Comparison of ENCODE assay signal across 21 mouse cellular contexts in the genomic region with DNA sequence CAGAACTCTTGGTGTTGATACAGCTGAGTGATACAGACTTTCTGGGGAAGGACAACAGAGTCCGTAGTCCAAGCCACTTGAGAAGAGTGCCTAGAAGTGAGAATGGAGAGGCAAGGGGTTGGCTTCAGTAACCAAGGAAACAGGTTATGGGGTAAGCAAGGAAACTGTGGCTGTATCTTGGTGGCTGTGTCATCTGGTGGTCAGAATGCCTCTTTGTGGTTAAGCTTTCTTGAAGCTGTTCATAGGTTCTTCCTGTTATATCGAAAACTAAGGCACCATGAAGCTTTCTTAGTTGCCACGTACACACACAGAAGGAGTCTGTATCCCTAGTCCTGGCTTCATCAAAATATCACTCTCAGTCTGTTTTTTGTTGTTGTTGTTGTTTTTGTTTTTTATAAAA. TPM values are rescaled to one million over a fixed set of nuclear protein-coding genes. Genes with fewer than 3 reads are reported as not detected.
DNase-seq lines count a peak whose midpoint lies in the region; ATAC-seq and TF ChIP-seq lines count a peak whose summit lies in the region.
"Had no signal": no experiment of that assay in that cellular context is flagged by ENCODE, and none has a peak within 500 bp of the region (broad histone marks: within the 10 kb centered on the region; RNA-seq: fewer than 3 reads in every experiment).

No protein-coding gene starts in this region.

- H3K9me3 ChIP-seq in midbrain, embryonic 11.5 days (ENCODE audit: control insufficient read depth, low read length), result no peaks in the 10 kb centered on the region
- no peaks in the 10 kb centered on the region for H3K9me3 ChIP-seq in midbrain, postnatal 0 days (ENCODE audit: low read length)
- no peaks in the 10 kb centered on the region for H3K9me3 ChIP-seq in liver, embryonic 11.5 days (ENCODE audit: control insufficient read depth, low read length)
- H3K9me3 ChIP-seq in hindbrain, embryonic 11.5 days (ENCODE audit: control insufficient read depth, low read length), result no peaks in the 10 kb centered on the region
- H3K9me3 ChIP-seq: embryonic facial prominence, embryonic 15.5 days; forebrain, embryonic 10.5 days; hindbrain, embryonic 10.5 days; midbrain, embryonic 13.5 days had no signal

- H3K4me1 ChIP-seq in midbrain, embryonic 11.5 days (ENCODE audit: control insufficient read depth, insufficient read depth, low read length), result no peaks in the 10 kb centered on the region; the same call in 1 of the 2 replicates
- no peaks in the 10 kb centered on the region for H3K4me1 ChIP-seq in midbrain, postnatal 0 days (ENCODE audit: insufficient read depth, low read length)
- peaks cover 9% of the 10 kb centered on the region for H3K4me1 ChIP-seq in liver, embryonic 11.5 days (replicated peaks; ENCODE audit: control insufficient read depth, insufficient read depth, low read length)
- no peaks in the 10 kb centered on the region for H3K4me1 ChIP-seq in hindbrain, embryonic 11.5 days (replicated peaks; ENCODE audit: control insufficient read depth, insufficient read depth, low read length)
- H3K4me1 ChIP-seq: embryonic facial prominence, embryonic 15.5 days had no signal

- no peak overlapping the region for H3K4me2 ChIP-seq in midbrain, embryonic 11.5 days
- H3K4me2 ChIP-seq in midbrain, postnatal 0 days (ENCODE audit: low read depth, low read length, poor library complexity, severe bottlenecking), result no peak overlapping the region
- no peak overlapping the region for H3K4me2 ChIP-seq in liver, embryonic 11.5 days
- H3K4me2 ChIP-seq in hindbrain, embryonic 11.5 days (replicated peaks; ENCODE audit: low read depth, low read length), result no peak overlapping the region
- H3K4me2 ChIP-seq: embryonic facial prominence, embryonic 15.5 days; midbrain, embryonic 13.5 days had no signal

- no peak for ATAC-seq in midbrain, embryonic 11.5 days (ENCODE audit: low FRiP score)
- no peak for ATAC-seq in midbrain, postnatal 0 days (ENCODE audit: low FRiP score)
- peak; percentile 82 for ATAC-seq in inflammation-experienced regulatory T-cells, adult 6 months
- ATAC-seq in neutrophil, adult 5-6 weeks (ENCODE audit: extremely low read depth, insufficient number of reproducible peaks, low FRiP score, poor library complexity, severe bottlenecking), result 0 out of 2 replicates have a peak, but pooled peaks have one; percentile 36
- no peak for ATAC-seq in liver, embryonic 11.5 days (replicated peaks; ENCODE audit: low FRiP score)
- no peak for ATAC-seq in hindbrain, embryonic 11.5 days (ENCODE audit: low FRiP score)
- ATAC-seq: intestine, embryonic 16.5 days; lung, postnatal 0 days; midbrain, embryonic 13.5 days; Patski had no signal

- DNase-seq in midbrain, embryonic 11.5 days (ENCODE audit: low spot score, missing footprints), result peak; percentile 12
- DNase-seq in midbrain, postnatal 0 days (ENCODE audit: low spot score), result no peak
- peak; percentile 24 for DNase-seq in MEL-GATA-1-ER (ENCODE audit: extremely low read depth, low read depth)
- no peak for DNase-seq in right cerebral cortex, postnatal 10 days (ENCODE audit: low spot score in 2 of 2)
- no peak for DNase-seq in liver, embryonic 11.5 days (ENCODE audit: low spot score)
- DNase-seq in hindbrain, embryonic 11.5 days (ENCODE audit: low spot score), result no peak
- DNase-seq: cerebellum, adult 9-11 months; embryo, embryonic 11 days; right cerebral cortex, postnatal 14 days; thymus, postnatal 14 days had no signal

- H3K9ac ChIP-seq in midbrain, embryonic 11.5 days (ENCODE audit: low read length), result no peak overlapping the region
- H3K9ac ChIP-seq in midbrain, postnatal 0 days (replicated peaks; ENCODE audit: low read length, poor library complexity, severe bottlenecking), result no peak overlapping the region
- H3K9ac ChIP-seq in liver, embryonic 11.5 days (ENCODE audit: low read depth, low read length), result no peak overlapping the region
- no peak overlapping the region for H3K9ac ChIP-seq in hindbrain, embryonic 11.5 days (ENCODE audit: low read depth, low read length)
- H3K9ac ChIP-seq: embryonic facial prominence, embryonic 15.5 days; liver, embryonic 14.5 days; midbrain, embryonic 13.5 days had no signal

- H3K36me3 ChIP-seq in midbrain, embryonic 11.5 days (ENCODE audit: control insufficient read depth, insufficient read depth, low read length), result no peaks in the 10 kb centered on the region
- H3K36me3 ChIP-seq in midbrain, postnatal 0 days (ENCODE audit: insufficient read depth, low read length), result no peaks in the 10 kb centered on the region
- H3K36me3 ChIP-seq in liver, embryonic 11.5 days (ENCODE audit: control insufficient read depth, insufficient read depth, low read length), result no peaks in the 10 kb centered on the region
- no peaks in the 10 kb centered on the region for H3K36me3 ChIP-seq in hindbrain, embryonic 11.5 days (ENCODE audit: control insufficient read depth, insufficient read depth, low read length)
- H3K36me3 ChIP-seq: embryonic facial prominence, embryonic 15.5 days; forebrain, embryonic 10.5 days; hindbrain, embryonic 10.5 days; midbrain, embryonic 13.5 days had no signal

- TF ChIP-seq CTCF in midbrain, postnatal 0 days (IDR thresholded peaks at IDR 0.05), result no peak

- no peak overlapping the region for H3K27ac ChIP-seq in midbrain, embryonic 11.5 days (ENCODE audit: low read depth, low read length)
- no peak overlapping the region for H3K27ac ChIP-seq in midbrain, postnatal 0 days (ENCODE audit: low read depth, low read length)
- H3K27ac ChIP-seq in liver, embryonic 11.5 days (ENCODE audit: low read depth, low read length), result no peak overlapping the region
- H3K27ac ChIP-seq in hindbrain, embryonic 11.5 days (ENCODE audit: low read depth, low read length), result no peak overlapping the region
- H3K27ac ChIP-seq: embryonic facial prominence, embryonic 15.5 days; forebrain, embryonic 10.5 days; hindbrain, embryonic 10.5 days; liver, embryonic 14.5 days; midbrain, embryonic 13.5 days; stomach, postnatal 0 days had no signal

- no peak overlapping the region for H3K4me3 ChIP-seq in midbrain, embryonic 11.5 days (ENCODE audit: low read depth, low read length)
- H3K4me3 ChIP-seq in midbrain, postnatal 0 days (ENCODE audit: low read depth, low read length), result no peak overlapping the region
- no peak overlapping the region for H3K4me3 ChIP-seq in liver, embryonic 11.5 days (ENCODE audit: low read depth, low read length)
- no peak overlapping the region for H3K4me3 ChIP-seq in hindbrain, embryonic 11.5 days (ENCODE audit: low read depth, low read length)
- H3K4me3 ChIP-seq: embryonic facial prominence, embryonic 15.5 days; forebrain, embryonic 10.5 days; hindbrain, embryonic 10.5 days; midbrain, embryonic 13.5 days had no signal

- WGBS in midbrain, embryonic 11.5 days, result 96% methylated on average over 3 of the region's 3 CpGs
- WGBS in midbrain, postnatal 0 days, result 85% methylated on average over 3 of the region's 3 CpGs
- WGBS in liver, embryonic 11.5 days, result 52% methylated on average over 3 of the region's 3 CpGs
- 91% methylated on average over 3 of the region's 3 CpGs for WGBS in hindbrain, embryonic 11.5 days

- no peaks in the 10 kb centered on the region for H3K27me3 ChIP-seq in midbrain, embryonic 11.5 days (ENCODE audit: control insufficient read depth, insufficient read depth, low read length)
- H3K27me3 ChIP-seq in midbrain, postnatal 0 days (ENCODE audit: insufficient read depth, low read length), result no peaks in the 10 kb centered on the region
- H3K27me3 ChIP-seq in liver, embryonic 11.5 days (replicated peaks; ENCODE audit: control insufficient read depth, insufficient read depth, low read length), result no peaks in the 10 kb centered on the region
- H3K27me3 ChIP-seq in hindbrain, embryonic 11.5 days (ENCODE audit: control insufficient read depth, insufficient read depth, low read length), result no peaks in the 10 kb centered on the region
- H3K27me3 ChIP-seq: embryonic facial prominence, embryonic 15.5 days; midbrain, embryonic 13.5 days; Patski had no signal

RNA-seq across cellular contexts. Expression of a gene that starts 59.0 kb away (rescaled TPM):
- polyA plus RNA-seq in midbrain, embryonic 11.5 days (2014; fragmentation: Nextera tagmentation; extraction: Ambion mirVana), result 14.4 and 14.7 TPM in 2 replicates
- total RNA-seq in midbrain, postnatal 0 days (2014; rRNA removed), result 177 and 218 TPM in 2 replicates
- 29.5 and 38.3 TPM in 2 replicates for polyA plus RNA-seq in midbrain, postnatal 0 days (2015; fragmentation: Nextera tagmentation; extraction: Ambion mirVana)
- polyA plus RNA-seq in inflammation-experienced regulatory T-cells, adult 6 months (2017; shearing (Covaris generic)), result 10 to 100 TPM; 13.1 to 23.6 (median 16.5) TPM
- total RNA-seq in neutrophil, adult 5-6 weeks (2017), result 87.3 and 97.9 TPM in 2 replicates
- polyA plus RNA-seq in liver, embryonic 11.5 days (2014; fragmentation: Nextera tagmentation; extraction: Ambion mirVana), result 5.3 and 8.0 TPM in 2 replicates
- polyA plus RNA-seq in hindbrain, embryonic 11.5 days (2014; fragmentation: Nextera tagmentation; extraction: Ambion mirVana), result 15.2 and 29.3 TPM in 2 replicates

Comparison
In these comparisons a context has a peak if more than half of its experiments do, and no peak if none do; other contexts are left out.
1. DNase-seq: peak in midbrain, embryonic 11.5 days (single experiment) and MEL-GATA-1-ER (single experiment); none in midbrain, postnatal 0 days (single experiment), right cerebral cortex, postnatal 10 days (0 of 2), liver, embryonic 11.5 days (single experiment) and hindbrain, embryonic 11.5 days (single experiment).
2. ATAC-seq: peak in inflammation-experienced regulatory T-cells, adult 6 months (single experiment) and neutrophil, adult 5-6 weeks (single experiment); none in midbrain, embryonic 11.5 days (single experiment), midbrain, postnatal 0 days (single experiment), liver, embryonic 11.5 days (single experiment) and hindbrain, embryonic 11.5 days (single experiment).